Mouse (Mus musculus) E14TG2a.4 (cell line): ENCODE data around the gene Sprr2j-ps.

Experiments
- CTCF ChIP-seq: conservative IDR thresholded peaks from 2 replicates; pipeline ENCODE4 v1.5.1; 2014; ENCODE audit warnings: low read length
- NANOG ChIP-seq: IDR thresholded peaks from 2 replicates; pipeline ENCODE4 v1.6.1; 2014; ENCODE audit warnings: borderline replicate concordance, low read length, mixed read lengths
- POU5F1 ChIP-seq: IDR thresholded peaks from 2 replicates; pipeline ENCODE4 v1.6.1; 2014; ENCODE audit warnings: low read length, borderline replicate concordance

DNA sequence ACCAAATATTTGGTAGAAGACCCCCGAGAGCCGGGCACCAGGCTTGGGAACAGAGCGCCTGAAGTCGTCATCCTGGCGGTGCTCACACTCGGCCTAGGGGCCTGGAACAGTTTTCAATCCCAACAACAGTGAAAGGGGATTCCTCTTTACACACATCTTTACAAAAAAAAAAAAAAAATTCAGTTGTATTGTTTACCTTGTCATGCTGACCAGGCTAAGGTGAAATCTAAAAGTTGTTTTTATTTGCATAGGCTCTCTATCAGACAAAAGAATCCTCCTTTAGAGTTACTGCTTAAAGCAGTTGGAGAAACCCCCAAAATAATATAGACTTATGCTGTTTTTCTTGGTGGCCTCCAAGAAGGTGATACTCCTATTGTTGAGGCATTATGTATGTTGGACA lies 11.4 kb downstream of the Sprr2j-ps start, which contains the start of gene Gm9774:
- TF ChIP-seq CTCF (no peak), NANOG (no peak), POU5F1 (no peak)
